Mouse (Mus musculus) adrenal gland, postnatal 25 days (tissue): ENCODE measurements at regions not wholly inside any gene's neighbourhood (a gene's known extent, or its start where the extent isn't known, plus 50 kb on each side); places are given as distances from the start of the nearest gene placed in this dataset.
"Not testable (repeated sequence)": the region's sequence is repeated elsewhere in the genome, so short reads cannot be mapped to it uniquely, and the experiment has no call there.

ENCODE experiments used
- DNase-seq: peaks from one replicate; pipeline ENCODE4 v3.0.0; 2021; ENCODE audit warnings: mixed read lengths

GRCm38 (mm10) chr1:117354624-117355023, 342.3 kb upstream of the Gm28363 start:
- no peak for DNase-seq

- no peak for DNase-seq
Measured at GRCm38 (mm10) chr1:117356418-117357194, 340.3 kb upstream of the Gm28363 start.

- no peak for DNase-seq
Measured at GRCm38 (mm10) chr1:117364066-117364465, 332.9 kb upstream of the Gm28363 start.

GRCm38 (mm10) chr1:117412349-117412748, 284.6 kb upstream of the Gm28363 start:
- DNase-seq, result peak; percentile 0

GRCm38 (mm10) chr1:117457736-117458135, 239.2 kb upstream of the Gm28363 start:
- DNase-seq, result no peak

- DNase-seq, result not testable (repeated sequence)
Measured at GRCm38 (mm10) chr1:117458156-117458850, 238.6 kb upstream of the Gm28363 start.

GRCm38 (mm10) chr1:117459126-117459525, 237.8 kb upstream of the Gm28363 start:
- DNase-seq, result not testable (repeated sequence)

- no peak for DNase-seq
Measured at GRCm38 (mm10) chr1:117490176-117490575, 206.8 kb upstream of the Gm28363 start.

- no peak for DNase-seq
Measured at GRCm38 (mm10) chr1:117497003-117497402, 199.9 kb upstream of the Gm28363 start.

- no peak for DNase-seq
Measured at GRCm38 (mm10) chr1:117519498-117520032, 177.4 kb upstream of the Gm28363 start.
